Comparison of ENCODE assay signal across 9 mouse cellular contexts in the genomic region with DNA sequence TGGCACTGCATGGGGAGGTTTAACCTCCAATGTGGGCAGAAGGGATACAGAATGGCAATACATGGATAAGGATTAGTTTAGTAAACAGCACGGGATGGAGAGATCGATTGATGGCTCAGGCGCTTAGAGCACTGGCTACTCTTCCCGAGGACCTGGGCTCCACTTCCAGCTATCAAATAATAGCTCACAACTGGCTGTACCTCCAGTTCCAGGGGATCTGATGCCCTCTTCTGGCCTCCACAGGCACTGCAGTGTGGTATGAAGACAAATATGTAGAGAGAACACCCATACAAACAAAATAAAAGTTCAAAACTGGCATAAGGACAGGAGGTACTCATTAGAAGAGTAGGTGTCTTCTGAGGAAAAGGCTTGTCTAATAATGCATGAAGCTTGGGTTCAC. TPM values are rescaled to one million over a fixed set of nuclear protein-coding genes. Genes with fewer than 3 reads are reported as not detected.
DNase-seq lines count a peak whose midpoint lies in the region; ATAC-seq lines count a peak whose summit lies in the region.
"Had no signal": no experiment of that assay in that cellular context is flagged by ENCODE, and none has a peak within 500 bp of the region (broad histone marks: within the 10 kb centered on the region; RNA-seq: fewer than 3 reads in every experiment).

No protein-coding gene starts in this region.

- no peak overlapping the region for H3K27ac ChIP-seq in forebrain, embryonic 14.5 days (ENCODE audit: low read depth, low read length)
- H3K27ac ChIP-seq in forebrain, embryonic 16.5 days (ENCODE audit: low read length) = no peak overlapping the region

- no peaks in the 10 kb centered on the region for H3K4me1 ChIP-seq in forebrain, embryonic 14.5 days (ENCODE audit: control insufficient read depth, insufficient read depth, low read length)
- H3K4me1 ChIP-seq in forebrain, embryonic 16.5 days (replicated peaks; ENCODE audit: control insufficient read depth, insufficient read depth, low read length) = no peaks in the 10 kb centered on the region

- no peak overlapping the region for H3K4me2 ChIP-seq in forebrain, embryonic 14.5 days (ENCODE audit: low read length)
- no peak overlapping the region for H3K4me2 ChIP-seq in forebrain, embryonic 16.5 days (ENCODE audit: low read length)

- ATAC-seq in forebrain, embryonic 14.5 days = no peak
- no peak for ATAC-seq in forebrain, embryonic 16.5 days
- ATAC-seq in inflammation-experienced regulatory T-cells, adult 6 months = peak; percentile 64

- 80% methylated on average over 4 of the region's 4 CpGs for WGBS in forebrain, embryonic 14.5 days
- 77% methylated on average over 4 of the region's 4 CpGs for WGBS in forebrain, embryonic 16.5 days

- no peak overlapping the region for H3K4me3 ChIP-seq in forebrain, embryonic 14.5 days (ENCODE audit: low read depth, low read length)
- H3K4me3 ChIP-seq in forebrain, embryonic 16.5 days (replicated peaks; ENCODE audit: low read length) = no peak overlapping the region

- H3K36me3 ChIP-seq in forebrain, embryonic 14.5 days (ENCODE audit: control insufficient read depth, insufficient read depth, low read length) = peaks cover 78% of the 10 kb centered on the region
- H3K36me3 ChIP-seq in forebrain, embryonic 16.5 days (ENCODE audit: control insufficient read depth, insufficient read depth) = peaks cover 38% of the 10 kb centered on the region

- no peaks in the 10 kb centered on the region for H3K27me3 ChIP-seq in forebrain, embryonic 14.5 days (replicated peaks; ENCODE audit: control insufficient read depth, insufficient read depth, low read length)
- H3K27me3 ChIP-seq in forebrain, embryonic 16.5 days (replicated peaks; ENCODE audit: control insufficient read depth, insufficient read depth, low read length) = no peaks in the 10 kb centered on the region

- peak; percentile 41 for DNase-seq in forebrain, embryonic 14.5 days (ENCODE audit: low spot score)
- DNase-seq in ovary, postnatal 36 days (ENCODE audit: low spot score) = peak; percentile 38
- DNase-seq in ovary, adult 18-20 months (ENCODE audit: low spot score) = no peak
- DNase-seq in brain, adult 2 months (ENCODE audit: low read depth, low spot score) = peak; percentile 52
- peak; percentile 68 for DNase-seq in naive thymus-derived CD4-positive, alpha-beta T cell, adult 2 months (ENCODE audit: low read depth)
- DNase-seq in urinary bladder, adult 18-20 months (ENCODE audit: low spot score in 2 of 2) = no peak

- H3K9me3 ChIP-seq in forebrain, embryonic 14.5 days (replicated peaks; ENCODE audit: control insufficient read depth, low read length) = no peaks in the 10 kb centered on the region
- no peaks in the 10 kb centered on the region for H3K9me3 ChIP-seq in forebrain, embryonic 16.5 days (ENCODE audit: control insufficient read depth, low read length)

- no peak overlapping the region for H3K9ac ChIP-seq in forebrain, embryonic 14.5 days (ENCODE audit: low read length)
- no peak overlapping the region for H3K9ac ChIP-seq in forebrain, embryonic 16.5 days (replicated peaks; ENCODE audit: low read depth, low read length)

RNA-seq across cellular contexts. Expression of a gene that starts 16.6 kb away (rescaled TPM):
- 89.3 and 91.5 TPM in 2 replicates for polyA plus RNA-seq in forebrain, embryonic 14.5 days (2014; fragmentation: Nextera tagmentation; extraction: Ambion mirVana)
- 72.8 and 76.3 TPM in 2 replicates for polyA plus RNA-seq in forebrain, embryonic 16.5 days (2015; fragmentation: Nextera tagmentation; extraction: Ambion mirVana)
- 10 to 100 TPM; 87.2 to 94.2 (median 92.9) TPM for polyA plus RNA-seq in inflammation-experienced regulatory T-cells, adult 6 months (2017; shearing (Covaris generic))

RNA-seq across cellular contexts. Expression of a gene that starts 17.4 kb away (rescaled TPM):
- 121 and 140 TPM in 2 replicates for polyA plus RNA-seq in forebrain, embryonic 14.5 days (2014; fragmentation: Nextera tagmentation; extraction: Ambion mirVana)
- polyA plus RNA-seq in forebrain, embryonic 16.5 days (2015; fragmentation: Nextera tagmentation; extraction: Ambion mirVana) = 141 and 150 TPM in 2 replicates
- 100 to 1,000 TPM; 108 to 175 (median 154) TPM for polyA plus RNA-seq in inflammation-experienced regulatory T-cells, adult 6 months (2017; shearing (Covaris generic))

RNA-seq across cellular contexts. Expression of a gene that starts 28.2 kb away (rescaled TPM):
- 4.8 and 5.7 TPM in 2 replicates for polyA plus RNA-seq in forebrain, embryonic 14.5 days (2014; fragmentation: Nextera tagmentation; extraction: Ambion mirVana)
- 5.1 and 8.1 TPM in 2 replicates for polyA plus RNA-seq in forebrain, embryonic 16.5 days (2015; fragmentation: Nextera tagmentation; extraction: Ambion mirVana)
- under 1 TPM; 0.12 to 0.42 (median 0.15) TPM for polyA plus RNA-seq in inflammation-experienced regulatory T-cells, adult 6 months (2017; shearing (Covaris generic))

RNA-seq across cellular contexts. Expression of a gene that starts 28.6 kb away (rescaled TPM):
- not detected in 2 replicates for polyA plus RNA-seq in forebrain, embryonic 14.5 days (2014; fragmentation: Nextera tagmentation; extraction: Ambion mirVana)
- polyA plus RNA-seq in forebrain, embryonic 16.5 days (2015; fragmentation: Nextera tagmentation; extraction: Ambion mirVana) = 1.4 TPM in 1 of 2 replicates, not detected in the other
- not detected for polyA plus RNA-seq in inflammation-experienced regulatory T-cells, adult 6 months (2017; shearing (Covaris generic))
- polyA plus RNA-seq: large intestine, adult 2 months had no signal

RNA-seq across cellular contexts. Expression of a gene that starts 29.3 kb away (rescaled TPM):
- 0.14 and 0.15 TPM in 2 replicates for polyA plus RNA-seq in forebrain, embryonic 14.5 days (2014; fragmentation: Nextera tagmentation; extraction: Ambion mirVana)
- polyA plus RNA-seq in forebrain, embryonic 16.5 days (2015; fragmentation: Nextera tagmentation; extraction: Ambion mirVana) = 0.14 and 0.16 TPM in 2 replicates
- under 1 TPM in 2 of 3 experiments, not detected in 1; 0.28 to 0.40 TPM for polyA plus RNA-seq in inflammation-experienced regulatory T-cells, adult 6 months (2017; shearing (Covaris generic))
- polyA plus RNA-seq: large intestine, adult 2 months had no signal

Comparison
In these comparisons a context has a peak if more than half of its experiments do, and no peak if none do; other contexts are left out.
1. DNase-seq: peak in forebrain, embryonic 14.5 days (single experiment), ovary, postnatal 36 days (single experiment), brain, adult 2 months (single experiment) and naive thymus-derived CD4-positive, alpha-beta T cell, adult 2 months (single experiment); none in ovary, adult 18-20 months (single experiment) and urinary bladder, adult 18-20 months (0 of 2).